In the genomic region with DNA sequence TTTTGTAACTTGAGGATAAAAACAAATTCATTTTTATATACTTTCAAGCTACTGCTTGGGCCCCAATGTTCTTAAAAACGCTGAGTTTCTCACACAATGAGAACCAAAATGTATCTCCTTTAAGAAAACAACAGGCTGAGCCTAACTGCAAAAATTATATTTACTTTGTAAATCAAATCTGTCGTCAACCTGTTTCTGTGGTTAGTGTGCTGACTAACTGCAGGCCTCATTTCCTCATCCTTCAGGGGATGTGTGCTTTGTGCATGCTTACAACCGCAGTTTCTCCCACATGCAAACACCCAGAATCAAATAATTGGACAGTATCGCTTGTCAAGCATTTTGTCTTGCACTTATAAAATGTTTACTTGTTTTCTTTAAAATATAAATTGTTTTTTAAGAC, we compare ENCODE assay signal across 20 mouse cellular contexts. TPM values are rescaled to one million over a fixed set of nuclear protein-coding genes. Genes with fewer than 3 reads are reported as not detected.
DNase-seq lines count a peak whose midpoint lies in the region; ATAC-seq and TF ChIP-seq lines count a peak whose summit lies in the region.
"Had no signal": no experiment of that assay in that cellular context is flagged by ENCODE, and none has a peak within 500 bp of the region (broad histone marks: within the 10 kb centered on the region; RNA-seq: fewer than 3 reads in every experiment).

No protein-coding gene starts in this region.

- no peaks in the 10 kb centered on the region for H3K9me3 ChIP-seq in kidney, postnatal 0 days (replicated peaks; ENCODE audit: low read length)
- no peaks in the 10 kb centered on the region for H3K9me3 ChIP-seq in intestine, postnatal 0 days (ENCODE audit: control insufficient read depth)
- H3K9me3 ChIP-seq: forebrain, embryonic 13.5 days; hindbrain, embryonic 15.5 days; limb, embryonic 10.5 days; stomach, embryonic 15.5 days had no signal

- no peaks in the 10 kb centered on the region for H3K27me3 ChIP-seq in kidney, postnatal 0 days (ENCODE audit: insufficient read depth, low read length)
- H3K27me3 ChIP-seq in intestine, postnatal 0 days (replicated peaks; ENCODE audit: control insufficient read depth, insufficient read depth, low read length) = no peaks in the 10 kb centered on the region
- H3K27me3 ChIP-seq: forebrain, embryonic 13.5 days; hindbrain, embryonic 15.5 days; stomach, embryonic 15.5 days had no signal

- 62% methylated on average over 4 of the region's 4 CpGs for WGBS in kidney, postnatal 0 days
- 55% methylated on average over 4 of the region's 4 CpGs for WGBS in intestine, postnatal 0 days

- peak; percentile 24 for DNase-seq in kidney, postnatal 0 days (ENCODE audit: low spot score)
- no peak for DNase-seq in kidney, postnatal 25 days
- peak; percentile 54 for DNase-seq in CD4-positive, CD25-positive, alpha-beta regulatory T cell, adult 2 months (ENCODE audit: low read depth, low spot score)
- peak; percentile 5 to 11 for DNase-seq in natural killer cell, adult 2 months (ENCODE audit: low spot score in 2 of 2)
- no peak for DNase-seq in frontal cortex, postnatal 14 days (ENCODE audit: low spot score in 2 of 2)
- no peak for DNase-seq in layer of hippocampus, adult 18-20 months (ENCODE audit: low spot score in 2 of 2)
- DNase-seq: cerebellum, adult 18-20 months; kidney, adult 2 months; layer of hippocampus, postnatal 36 days; lung, postnatal 14 days; thymus, postnatal 36 days had no signal

- no peak overlapping the region for H3K9ac ChIP-seq in kidney, postnatal 0 days (ENCODE audit: low read depth, low read length)
- H3K9ac ChIP-seq in intestine, postnatal 0 days (ENCODE audit: low read depth, low read length) = no peak overlapping the region
- H3K9ac ChIP-seq: forebrain, embryonic 13.5 days; hindbrain, embryonic 15.5 days; liver, embryonic 14.5 days; stomach, embryonic 15.5 days had no signal

- H3K4me3 ChIP-seq in kidney, postnatal 0 days (replicated peaks; ENCODE audit: low read depth, low read length) = no peak overlapping the region
- H3K4me3 ChIP-seq in intestine, postnatal 0 days (ENCODE audit: low read depth, low read length) = no peak overlapping the region
- H3K4me3 ChIP-seq: forebrain, embryonic 13.5 days; hindbrain, embryonic 15.5 days; limb, embryonic 10.5 days; stomach, embryonic 15.5 days had no signal

- TF ChIP-seq CTCF in kidney, postnatal 0 days (IDR thresholded peaks at IDR 0.05; ENCODE audit: low read depth) = no peak
- TF ChIP-seq CTCF in intestine, postnatal 0 days (IDR thresholded peaks at IDR 0.05; ENCODE audit: low read depth) = no peak

- H3K27ac ChIP-seq in kidney, postnatal 0 days = no peak overlapping the region
- no peak overlapping the region for H3K27ac ChIP-seq in intestine, postnatal 0 days (ENCODE audit: low read depth, low read length)
- H3K27ac ChIP-seq: forebrain, embryonic 13.5 days; hindbrain, embryonic 15.5 days; limb, embryonic 10.5 days; liver, embryonic 14.5 days; stomach, embryonic 15.5 days had no signal

- H3K36me3 ChIP-seq in kidney, postnatal 0 days (ENCODE audit: insufficient read depth, low read length) = no peaks in the 10 kb centered on the region
- no peaks in the 10 kb centered on the region for H3K36me3 ChIP-seq in intestine, postnatal 0 days (ENCODE audit: control insufficient read depth, insufficient read depth)
- H3K36me3 ChIP-seq: hindbrain, embryonic 15.5 days; limb, embryonic 10.5 days; stomach, embryonic 15.5 days had no signal

- ATAC-seq in kidney, postnatal 0 days (replicated peaks; ENCODE audit: low FRiP score, low read depth) = no peak
- ATAC-seq in granulocyte monocyte progenitor cell, adult 5-6 weeks (replicated peaks; ENCODE audit: poor library complexity, severe bottlenecking) = peak; percentile 83
- no peak for ATAC-seq in intestine, postnatal 0 days
- ATAC-seq: forebrain, embryonic 13.5 days had no signal

- H3K4me2 ChIP-seq in kidney, postnatal 0 days (ENCODE audit: low read length) = no peak overlapping the region
- no peak overlapping the region for H3K4me2 ChIP-seq in intestine, postnatal 0 days (replicated peaks; ENCODE audit: low read depth)
- H3K4me2 ChIP-seq: forebrain, embryonic 13.5 days; hindbrain, embryonic 15.5 days; midbrain, embryonic 11.5 days; stomach, embryonic 15.5 days had no signal

- H3K4me1 ChIP-seq in kidney, postnatal 0 days (replicated peaks; ENCODE audit: insufficient read depth, low read length) = no peaks in the 10 kb centered on the region
- H3K4me1 ChIP-seq in intestine, postnatal 0 days (replicated peaks; ENCODE audit: control insufficient read depth, insufficient read depth, low read length) = no peaks in the 10 kb centered on the region
- H3K4me1 ChIP-seq: forebrain, embryonic 13.5 days; hindbrain, embryonic 15.5 days; limb, embryonic 10.5 days; stomach, embryonic 15.5 days had no signal

RNA-seq across cellular contexts. Expression of gene Txlnb, which starts 20.9 kb away (rescaled TPM):
- polyA plus RNA-seq in kidney, postnatal 0 days (2015; fragmentation: Nextera tagmentation; extraction: Ambion mirVana) = 0.38 TPM in 2 replicates
- total RNA-seq in granulocyte monocyte progenitor cell, adult 5-6 weeks (2014; fragmentation: Nextera tagmentation) = 1.5 and 1.9 TPM in 2 replicates
- 0.73 and 1.6 TPM in 2 replicates for total RNA-seq in granulocyte monocyte progenitor cell, adult 5-6 weeks (2017)
- 0.03 and 0.08 TPM in 2 replicates for polyA plus RNA-seq in intestine, postnatal 0 days (2015; fragmentation: Nextera tagmentation; extraction: Ambion mirVana)
- total RNA-seq in layer of hippocampus, adult 18-20 months (2021) = 1 to 10 TPM; 1.4 to 1.6 TPM
- polyA plus RNA-seq: small intestine, adult 2 months had no signal

RNA-seq across cellular contexts. Expression of gene Cited2, which starts 52.1 kb away (rescaled TPM):
- 86.1 and 94.8 TPM in 2 replicates for polyA plus RNA-seq in kidney, postnatal 0 days (2015; fragmentation: Nextera tagmentation; extraction: Ambion mirVana)
- total RNA-seq in granulocyte monocyte progenitor cell, adult 5-6 weeks (2014; fragmentation: Nextera tagmentation) = 96.5 and 128 TPM in 2 replicates
- total RNA-seq in granulocyte monocyte progenitor cell, adult 5-6 weeks (2017) = 50.0 and 64.9 TPM in 2 replicates
- polyA plus RNA-seq in intestine, postnatal 0 days (2015; fragmentation: Nextera tagmentation; extraction: Ambion mirVana) = 41.8 and 47.0 TPM in 2 replicates
- total RNA-seq in layer of hippocampus, adult 18-20 months (2021) = 10 to 100 TPM; 37.0 to 38.0 TPM

Comparison
In these comparisons a context has a peak if more than half of its experiments do, and no peak if none do; other contexts are left out.
1. DNase-seq: peak in kidney, postnatal 0 days (single experiment), CD4-positive, CD25-positive, alpha-beta regulatory T cell, adult 2 months (single experiment) and natural killer cell, adult 2 months (2 of 2); none in kidney, postnatal 25 days (0 of 2), frontal cortex, postnatal 14 days (0 of 2) and layer of hippocampus, adult 18-20 months (0 of 2).